Mouse (Mus musculus) ES-E14 (cell line): ENCODE data around the gene Ak8.

Experiments used
- CHD2 ChIP-seq: IDR thresholded peaks from 2 replicates; pipeline ENCODE4 v1.6.1; 2014; ENCODE audit warnings: mild to moderate bottlenecking, low read depth, low read length, inconsistent platforms
- HCFC1 ChIP-seq: IDR thresholded peaks from 2 replicates; pipeline ENCODE4 v1.6.1; 2012; ENCODE audit warnings: low read length, inconsistent platforms, borderline replicate concordance; ENCODE audit not compliant: insufficient read depth
- MAFK ChIP-seq: IDR thresholded peaks from 2 replicates; pipeline ENCODE4 v1.6.1; 2014; ENCODE audit warnings: mild to moderate bottlenecking, low read depth, low read length, inconsistent platforms; ENCODE audit not compliant: insufficient read depth
- ZC3H11A ChIP-seq: IDR thresholded peaks from 2 replicates; pipeline ENCODE4 v1.6.1; 2012; ENCODE audit warnings: low read depth, mild to moderate bottlenecking, inconsistent platforms, low read length, borderline replicate concordance
- ZNF384 ChIP-seq: IDR thresholded peaks from 2 replicates; pipeline ENCODE4 v1.6.1; 2012; ENCODE audit warnings: low read depth, low read length, inconsistent platforms

GRCm38 (mm10) chr2:28776728-28777127 lies 76.8 kb downstream of the Ak8 start:
- TF ChIP-seq ZNF384 (no peak), ZC3H11A (no peak), CHD2 (no peak), HCFC1 (no peak), MAFK (no peak)
